Mouse (Mus musculus): Measurements from ENCODE around the gene Nfrkb. TPM values are rescaled to one million over a fixed set of nuclear protein-coding genes. Genes with fewer than 3 reads are reported as not detected.

Gene Nfrkb
- polyA plus RNA-seq (2014; fragmentation: Illumina TruSeq; extraction: RNeasy Lipid Tissue Mini Kit (QIAGEN cat#74804); ENCODE audit: low read depth, low replicate concordance), result 16.4 TPM

GRCm38 (mm10) chr9:31385947-31386354, at the start of gene Nfrkb:
Nfrkb (plus strand) TSS chr9:31386192.

GRCm38 (mm10) chr9:31463692-31464474, 77.9 kb downstream of the Nfrkb start, which contains the start of gene Tmem45b:
Tmem45b (minus strand) TSS chr9:31464462.

Other genes starting within 250 kb of the Nfrkb start
- 443 TPM for gene Aplp2, start 174.4 kb upstream of the Nfrkb start, polyA plus RNA-seq (2014; fragmentation: Illumina TruSeq; extraction: RNeasy Lipid Tissue Mini Kit (QIAGEN cat#74804); ENCODE audit: low read depth, low replicate concordance)
- gene Prdm10, start 105.7 kb upstream of the Nfrkb start, polyA plus RNA-seq (2014; fragmentation: Illumina TruSeq; extraction: RNeasy Lipid Tissue Mini Kit (QIAGEN cat#74804); ENCODE audit: low read depth, low replicate concordance), result 4.4 TPM
- 105 TPM for gene Tmem45b, start 78.3 kb downstream of the Nfrkb start, polyA plus RNA-seq (2014; fragmentation: Illumina TruSeq; extraction: RNeasy Lipid Tissue Mini Kit (QIAGEN cat#74804); ENCODE audit: low read depth, low replicate concordance)